Mouse (Mus musculus): ENCODE measurements around the gene Exosc9.
"Not testable (repeated sequence)": the region's sequence is repeated elsewhere in the genome, so short reads cannot be mapped to it uniquely, and the experiment has no call there.

The Exosc9 gene

DNA sequence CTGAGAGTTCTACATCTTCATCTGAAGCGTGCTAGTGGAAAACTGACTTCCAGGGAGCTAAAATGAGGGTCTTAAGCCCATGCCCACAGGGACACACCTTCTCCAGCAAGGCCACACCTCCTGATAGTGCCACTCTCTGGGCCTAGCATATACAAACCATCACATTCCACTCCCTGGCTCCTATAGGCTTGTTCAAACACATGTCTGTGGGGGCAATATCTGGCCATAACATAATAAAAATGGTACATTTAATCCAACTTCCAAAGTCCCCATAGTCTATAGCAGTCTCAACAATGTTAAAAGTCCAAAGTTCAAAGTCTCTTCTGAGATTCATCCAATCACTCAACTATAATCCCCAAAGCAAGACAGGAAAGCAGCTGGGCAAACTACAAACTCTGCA is 5.2 kb downstream of the Exosc9 start:
- no peak for DNase-seq

DNA sequence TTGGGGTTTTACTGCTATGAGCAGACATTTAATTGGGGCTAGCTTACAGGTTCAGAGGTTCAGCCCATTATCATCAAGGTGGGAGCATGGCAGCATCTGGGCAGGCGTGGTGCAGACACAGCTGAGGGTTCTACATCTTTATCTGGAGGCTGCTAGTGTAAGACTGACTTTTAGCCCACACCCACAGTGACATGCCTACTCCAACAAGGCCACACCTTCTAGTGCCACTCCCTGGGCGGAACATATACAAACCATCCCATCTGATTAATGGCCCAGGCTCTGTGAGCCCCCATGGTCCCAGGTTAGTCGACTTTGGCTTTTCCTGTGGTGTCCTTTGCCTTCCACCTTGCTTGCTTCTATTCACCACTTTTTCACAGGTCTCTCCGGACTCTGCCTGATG is 7.2 kb downstream of the Exosc9 start:
- no peak for DNase-seq

- DNase-seq = no peak
Measured at GRCm38 (mm10) chr3:36563666-36564065, 11.3 kb downstream of the Exosc9 start.

DNA sequence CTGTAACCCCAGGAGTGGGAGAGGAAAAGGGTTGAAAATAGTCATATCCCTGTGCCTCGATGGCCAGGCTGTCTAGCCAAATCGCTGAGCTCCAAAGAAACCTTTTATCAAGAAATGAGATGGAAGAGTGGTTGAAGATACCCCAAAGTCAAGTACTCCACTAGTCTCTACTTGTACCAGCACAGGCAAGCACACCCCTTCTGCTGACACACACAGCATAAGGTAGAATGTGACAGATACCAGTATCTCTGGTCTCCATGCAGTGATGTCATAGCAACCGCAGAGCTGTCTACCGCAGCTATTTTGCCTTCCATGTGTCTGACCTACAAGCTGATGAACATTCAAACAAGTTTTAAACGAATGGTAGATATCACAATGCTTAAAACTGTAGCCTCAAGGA is 17.4 kb downstream of the Exosc9 start:
- DNase-seq = no peak

GRCm38 (mm10) chr3:36571361-36571826 is 19.0 kb downstream of the Exosc9 start:
- no peak for DNase-seq

DNA sequence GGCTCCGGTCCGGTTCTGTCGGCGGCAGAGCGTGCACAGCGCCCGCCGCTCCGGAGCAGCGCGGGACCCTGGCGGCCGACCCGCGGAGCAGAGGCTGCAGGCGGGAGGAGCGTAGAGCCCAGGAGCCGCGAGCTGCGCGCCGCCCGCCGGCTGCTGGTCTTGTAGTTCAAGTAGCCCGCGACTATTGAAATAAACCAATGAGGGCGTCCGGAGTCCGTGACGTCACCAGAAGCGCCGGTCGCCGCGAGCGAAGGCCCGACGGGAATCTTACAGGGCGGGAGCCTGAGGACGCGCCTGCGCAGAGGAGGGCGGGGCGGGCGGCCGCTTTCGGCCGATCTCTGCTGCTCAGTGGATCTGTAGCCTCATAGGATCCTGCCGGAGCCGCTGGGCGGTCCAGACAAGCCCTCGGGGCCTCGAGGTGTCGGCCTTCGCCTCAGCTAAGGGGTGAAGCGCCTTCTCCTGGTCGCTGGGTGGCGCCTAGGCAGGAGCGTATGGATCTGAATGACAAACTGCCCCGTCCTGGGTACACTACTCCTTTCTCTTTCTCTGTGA is 19.5 kb downstream of the Exosc9 start, which contains the start of gene Ccna2:
Ccna2 (minus strand) TSS at position 324 of the 552 bp plus-strand sequence.
- peak; percentile 99 for DNase-seq

DNA sequence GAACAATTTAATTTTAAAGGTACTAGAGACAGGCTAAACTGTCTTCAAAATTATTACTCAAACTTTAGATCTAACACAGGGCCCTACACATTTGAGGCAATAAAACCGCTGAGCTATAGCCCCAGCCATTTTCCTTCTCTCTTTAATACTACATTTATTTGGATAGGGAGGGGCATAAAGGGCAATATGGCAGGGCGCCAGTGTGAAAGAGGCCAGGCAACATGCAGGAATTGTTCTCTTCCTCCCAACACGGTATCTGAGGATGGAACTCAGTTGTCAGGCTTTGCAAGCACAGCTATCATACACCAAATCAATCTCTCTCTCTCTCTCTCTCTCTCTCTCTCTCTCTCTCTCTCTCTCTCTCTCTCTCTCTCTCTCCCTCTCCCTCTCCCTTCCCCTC is 46.4 kb downstream of the Exosc9 start:
- no peak for DNase-seq

GRCm38 (mm10) chr3:36599773-36600172 is 47.4 kb downstream of the Exosc9 start:
- not testable (repeated sequence) for DNase-seq

DNA sequence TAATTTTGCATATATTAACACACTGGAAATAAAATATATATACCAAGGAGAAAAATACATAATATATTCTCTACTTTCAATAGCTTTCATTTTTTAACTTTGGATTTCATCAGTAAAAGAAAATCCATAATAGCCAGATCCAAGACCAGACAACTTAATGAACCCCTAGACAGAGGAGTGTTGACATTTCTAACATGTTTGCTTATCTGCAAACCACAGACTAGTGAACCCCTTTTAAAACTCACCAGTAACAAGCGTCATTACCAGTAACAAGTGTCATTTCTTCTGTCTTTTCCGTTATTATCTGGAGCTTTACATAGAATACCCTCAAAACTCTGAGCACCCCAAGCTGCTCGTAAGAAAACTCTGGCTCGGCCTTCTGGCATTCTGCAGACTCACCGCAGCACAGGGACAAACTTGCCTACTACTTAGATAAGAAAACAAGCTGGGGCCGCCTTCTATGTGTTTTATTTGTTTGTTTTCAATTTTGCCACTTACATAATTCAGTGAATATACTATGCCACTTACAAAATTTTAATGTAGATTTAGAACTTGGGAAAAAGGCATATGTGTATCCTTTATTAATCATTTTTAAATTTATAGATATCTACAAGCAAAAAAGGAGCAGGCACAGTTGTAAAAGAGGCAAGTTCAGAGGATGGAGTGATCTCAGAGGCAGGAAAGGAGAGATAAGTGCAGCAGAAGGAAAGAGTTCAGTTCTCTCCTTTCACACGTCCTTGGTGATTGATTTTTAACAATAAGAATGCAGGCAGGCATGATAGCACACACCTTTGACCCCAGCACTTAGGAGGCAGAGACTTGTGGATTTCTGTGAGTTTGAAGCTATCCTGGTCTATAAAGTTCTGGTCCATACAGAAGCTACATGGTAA is 53.7 kb downstream of the Exosc9 start:
- DNase-seq = no peak

- DNase-seq = peak; percentile 8
Measured at GRCm38 (mm10) chr3:36612687-36613086, 60.3 kb downstream of the Exosc9 start.

GRCm38 (mm10) chr3:36613202-36613907 is 60.9 kb downstream of the Exosc9 start, which contains the start of gene Bbs7:
Gene Bbs7 (minus strand): TSS chr3:36613477.
- peak; percentile 97 for DNase-seq

GRCm38 (mm10) chr3:36613908-36614255 is 61.5 kb downstream of the Exosc9 start:
- no peak for DNase-seq
